Mouse (Mus musculus) frontal cortex, adult (tissue): ENCODE results near the gene Mbl1.

Source experiments
- ATAC-seq: cut with Nextera tagmentation; 2 replicates; pipeline ENCODE4 v1.9.2; 2017; ENCODE audit warnings: mild to moderate bottlenecking, moderate library complexity, mixed read lengths; ENCODE audit not compliant: low TSS enrichment

Gene Mbl1

GRCm38 (mm10) chr14:41189496-41189895 is 38.2 kb downstream of the Mbl1 start:
- ATAC-seq = no peak

DNA sequence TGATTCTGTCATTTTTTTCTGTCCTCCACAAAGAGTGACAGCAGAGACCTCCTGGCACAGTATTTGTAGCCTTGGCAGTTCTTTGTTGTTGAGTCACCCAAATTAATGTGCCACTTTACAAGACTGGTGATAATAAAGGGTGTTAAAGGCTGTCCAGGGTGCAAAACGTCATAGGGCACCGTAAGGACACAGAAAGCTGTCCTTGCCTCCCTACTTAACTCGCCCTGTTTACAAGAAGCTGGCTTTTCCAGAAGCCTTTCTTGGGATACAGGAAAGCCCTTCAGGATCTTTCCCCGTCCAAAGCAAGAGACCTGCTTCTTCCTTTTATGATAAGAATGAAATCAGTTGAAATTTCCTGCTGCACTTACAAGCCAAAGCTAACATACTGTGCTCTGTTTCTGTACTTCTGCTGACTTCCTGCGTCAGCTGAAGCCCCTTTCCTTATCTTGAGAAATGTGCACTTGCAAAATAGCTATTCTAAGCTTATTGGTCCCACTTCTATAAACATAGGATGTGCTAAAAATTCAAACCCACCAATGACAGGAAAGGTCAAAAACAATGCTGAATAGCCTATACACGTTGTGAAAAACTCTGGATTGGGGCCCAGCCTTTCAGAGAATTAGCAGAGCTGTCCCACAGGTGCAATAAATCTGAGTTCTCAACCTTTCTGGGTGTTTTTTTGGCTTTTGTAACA is 46.9 kb downstream of the Mbl1 start:
- no peak for ATAC-seq
